Mouse (Mus musculus): ENCODE results near the gene Pole4. TPM values are rescaled to one million over a fixed set of nuclear protein-coding genes. Genes with fewer than 3 reads are reported as not detected.

Gene Pole4
- 103 and 104 TPM in 2 replicates for polyA plus RNA-seq (2015; fragmentation: Nextera tagmentation; extraction: Ambion mirVana)

DNA sequence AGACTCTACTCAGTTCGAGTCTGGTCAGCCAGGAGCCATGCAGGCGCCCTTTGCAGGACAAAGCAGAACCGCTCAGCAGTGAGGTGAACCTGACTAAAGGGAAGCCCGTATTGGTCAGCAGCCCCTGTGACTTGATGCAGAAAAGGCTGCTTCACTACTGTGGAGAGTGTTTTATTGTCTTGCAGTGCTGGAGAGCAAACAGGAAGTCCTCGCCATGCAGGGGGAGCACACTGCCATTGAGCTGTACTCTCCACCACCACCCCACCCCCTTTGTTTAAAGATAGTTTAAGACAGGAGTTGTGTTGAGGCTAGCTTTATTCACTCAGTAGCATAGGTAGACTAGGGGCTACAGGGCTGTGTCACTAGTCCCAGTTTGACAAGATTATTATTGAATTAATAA lies at the start of gene Pole4:
Gene Pole4, minus strand, starts transcription at position 145 of the 400 bp plus-strand sequence.
- no peak within 1 kb of the TSS for H3K4me3 ChIP-seq
- no peak within 1 kb of the TSS for H3K27ac ChIP-seq
- no peak within 1 kb of the TSS for H3K4me2 ChIP-seq
- no peaks in the 10 kb centered on the region for H3K27me3 ChIP-seq
- H3K36me3 ChIP-seq, result no peaks in the 10 kb centered on the region
- ATAC-seq (ENCODE audit: low FRiP score), result no peak
- peaks cover 5% of the 10 kb centered on the region for H3K4me1 ChIP-seq (replicated peaks)
- no peaks in the 10 kb centered on the region for H3K9me3 ChIP-seq
- no peak within 1 kb of the TSS for H3K9ac ChIP-seq
- WGBS, result 79% methylated on average over 5 of the region's 5 CpGs

DNA sequence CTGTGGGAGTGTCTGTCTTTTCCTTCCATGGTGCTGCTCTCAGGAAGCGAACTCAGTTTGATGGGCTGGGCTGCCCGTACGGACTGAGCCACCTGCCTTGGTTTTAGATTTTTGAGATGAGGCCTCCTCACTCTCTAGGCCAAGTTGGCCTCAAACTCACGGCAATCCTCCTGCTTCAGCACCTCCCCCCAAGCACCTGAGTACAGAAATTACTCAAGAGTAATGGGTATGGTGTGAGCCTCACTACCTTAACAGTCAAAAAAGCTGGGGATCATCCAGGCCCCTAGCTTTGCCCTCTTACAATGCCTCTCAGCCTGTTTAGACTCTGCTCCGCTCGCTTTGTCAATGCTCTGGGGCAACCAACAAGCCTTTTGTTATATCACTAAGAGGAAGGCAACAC lies 49.6 kb upstream of the Pole4 start:
- H3K27ac ChIP-seq, result no peak overlapping the region
- no peak for ATAC-seq (ENCODE audit: low FRiP score)
- H3K4me1 ChIP-seq (replicated peaks), result no peaks in the 10 kb centered on the region
- H3K9me3 ChIP-seq, result no peaks in the 10 kb centered on the region
- H3K4me2 ChIP-seq, result no peak overlapping the region
- H3K4me3 ChIP-seq, result no peak overlapping the region
- WGBS, result 97% methylated on average over 6 of the region's 6 CpGs
- no peak overlapping the region for H3K9ac ChIP-seq
- H3K36me3 ChIP-seq, result no peaks in the 10 kb centered on the region
- no peaks in the 10 kb centered on the region for H3K27me3 ChIP-seq

DNA sequence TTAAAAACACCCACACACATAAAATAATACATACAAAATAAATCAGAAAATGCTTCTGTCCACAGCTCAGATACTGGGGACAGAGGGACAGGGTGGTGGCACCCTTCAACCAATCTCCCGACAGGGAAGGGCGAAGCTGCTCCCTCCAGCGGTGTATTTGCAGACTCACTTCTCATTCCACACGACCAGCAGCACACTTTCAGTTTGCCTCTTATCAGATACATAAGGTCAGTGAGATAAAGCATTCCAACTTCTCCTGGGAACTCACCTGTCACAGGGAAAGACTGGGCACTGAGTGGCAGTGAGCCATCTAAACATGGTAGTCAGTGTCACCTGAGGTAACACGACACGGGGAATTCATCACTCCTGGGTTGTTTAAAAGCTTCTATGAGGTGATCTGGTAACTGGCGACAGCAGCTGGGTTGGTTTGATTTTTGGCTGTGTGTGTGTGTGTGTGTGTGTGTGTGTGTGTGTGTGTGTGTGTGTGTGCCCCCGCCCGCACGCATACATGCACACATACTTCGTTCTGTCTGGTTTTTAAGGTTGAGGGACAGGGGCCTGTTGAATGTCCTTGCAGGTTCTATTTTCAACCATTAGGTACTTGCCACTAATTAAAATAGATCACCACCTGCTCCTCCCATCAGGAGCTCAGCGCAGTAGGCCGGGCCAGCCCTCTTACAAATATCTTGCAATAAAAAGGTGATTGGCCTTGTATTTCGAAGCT lies 48.6 kb upstream of the Pole4 start:
- H3K9ac ChIP-seq, result no peak overlapping the region
- no peak overlapping the region for H3K4me2 ChIP-seq
- no peak for ATAC-seq (ENCODE audit: low FRiP score)
- H3K4me1 ChIP-seq (replicated peaks), result no peaks in the 10 kb centered on the region
- H3K9me3 ChIP-seq, result no peaks in the 10 kb centered on the region
- H3K4me3 ChIP-seq, result no peak overlapping the region
- H3K27me3 ChIP-seq, result no peaks in the 10 kb centered on the region
- 0 out of 2 replicates have a peak, but pooled peaks cover 1% of the 10 kb centered on the region for H3K36me3 ChIP-seq
- H3K27ac ChIP-seq, result no peak overlapping the region
- 92% methylated on average over 14 of the region's 14 CpGs for WGBS

DNA sequence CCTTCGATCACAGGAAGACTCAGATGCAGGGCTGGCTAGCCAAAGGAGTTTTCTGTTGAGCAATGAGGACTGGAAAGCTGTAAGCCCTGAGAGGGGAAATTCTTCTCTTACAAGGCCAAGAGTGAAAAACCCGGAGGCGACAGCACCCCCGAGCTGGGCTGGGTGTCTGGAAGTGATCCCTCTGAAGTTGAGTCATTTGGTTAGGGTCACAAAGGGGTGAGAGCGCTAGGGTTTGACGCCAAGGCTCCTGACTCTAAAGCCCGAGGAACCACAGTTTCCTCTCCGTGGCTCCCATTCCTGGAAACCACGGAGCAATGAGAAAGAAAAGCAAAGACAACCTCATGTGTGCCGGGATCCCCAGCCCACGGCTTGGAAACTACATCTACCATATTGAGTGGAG lies 47.9 kb upstream of the Pole4 start:
- no peak overlapping the region for H3K4me2 ChIP-seq
- no peak for ATAC-seq (ENCODE audit: low FRiP score)
- H3K36me3 ChIP-seq, result 0 out of 2 replicates have a peak, but pooled peaks cover 3% of the 10 kb centered on the region
- H3K4me1 ChIP-seq (replicated peaks), result no peaks in the 10 kb centered on the region
- H3K27ac ChIP-seq, result no peak overlapping the region
- WGBS, result 84% methylated on average over 11 of the region's 11 CpGs
- no peaks in the 10 kb centered on the region for H3K27me3 ChIP-seq
- no peaks in the 10 kb centered on the region for H3K9me3 ChIP-seq
- H3K4me3 ChIP-seq, result no peak overlapping the region
- no peak overlapping the region for H3K9ac ChIP-seq

DNA sequence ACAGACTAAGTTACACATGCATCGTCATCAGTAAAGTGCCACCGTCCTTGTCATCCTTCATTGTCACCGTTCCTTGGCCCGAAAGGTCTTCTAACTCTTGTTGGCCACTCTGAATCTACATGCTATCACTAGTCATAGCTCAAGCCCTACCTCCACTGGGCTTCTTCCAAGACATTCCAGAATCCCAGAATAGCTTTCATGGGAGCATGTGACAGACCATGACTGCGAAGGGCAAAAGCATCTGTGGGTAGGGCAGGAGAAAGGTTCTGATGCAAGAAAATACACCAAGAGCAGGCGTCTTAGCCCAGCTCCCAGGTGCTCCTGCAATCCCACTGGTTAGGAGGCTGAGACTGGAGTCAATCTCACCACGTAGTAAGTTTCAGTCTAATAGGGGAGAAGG lies 46.6 kb upstream of the Pole4 start:
- H3K27ac ChIP-seq, result no peak overlapping the region
- 0 out of 2 replicates have a peak, but pooled peaks cover 3% of the 10 kb centered on the region for H3K36me3 ChIP-seq
- no peak overlapping the region for H3K4me2 ChIP-seq
- H3K9me3 ChIP-seq, result no peaks in the 10 kb centered on the region
- no peaks in the 10 kb centered on the region for H3K27me3 ChIP-seq
- no peak overlapping the region for H3K4me3 ChIP-seq
- WGBS, result 97% methylated on average over 7 of the region's 7 CpGs
- H3K4me1 ChIP-seq (replicated peaks), result no peaks in the 10 kb centered on the region
- H3K9ac ChIP-seq, result no peak overlapping the region
- no peak for ATAC-seq (ENCODE audit: low FRiP score)

DNA sequence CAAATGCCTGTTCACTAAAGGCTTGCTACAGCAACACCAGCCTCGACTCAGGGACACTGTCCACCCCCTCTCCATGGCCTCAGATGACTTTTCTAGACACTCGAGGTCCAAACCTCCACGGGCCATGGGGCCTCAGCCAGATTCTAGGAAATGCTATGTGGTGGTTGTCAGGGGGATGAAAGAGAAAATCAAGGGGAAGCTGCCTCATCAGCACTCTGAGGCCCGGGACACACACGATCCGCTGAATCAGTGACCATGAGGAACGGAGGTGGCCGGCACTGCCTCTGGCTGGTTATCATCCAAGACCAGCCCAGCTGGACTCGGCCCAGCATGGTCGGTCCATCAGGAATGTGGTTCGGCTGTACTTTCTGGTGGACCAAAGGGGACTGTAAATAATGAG lies 45.9 kb upstream of the Pole4 start:
- H3K4me2 ChIP-seq, result no peak overlapping the region
- H3K9me3 ChIP-seq, result no peaks in the 10 kb centered on the region
- no peak for ATAC-seq (ENCODE audit: low FRiP score)
- no peaks in the 10 kb centered on the region for H3K4me1 ChIP-seq (replicated peaks)
- no peaks in the 10 kb centered on the region for H3K27me3 ChIP-seq
- WGBS, result 82% methylated on average over 11 of the region's 11 CpGs
- no peak overlapping the region for H3K4me3 ChIP-seq
- no peak overlapping the region for H3K27ac ChIP-seq
- H3K36me3 ChIP-seq, result 0 out of 2 replicates have a peak, but pooled peaks cover 3% of the 10 kb centered on the region
- H3K9ac ChIP-seq, result no peak overlapping the region

DNA sequence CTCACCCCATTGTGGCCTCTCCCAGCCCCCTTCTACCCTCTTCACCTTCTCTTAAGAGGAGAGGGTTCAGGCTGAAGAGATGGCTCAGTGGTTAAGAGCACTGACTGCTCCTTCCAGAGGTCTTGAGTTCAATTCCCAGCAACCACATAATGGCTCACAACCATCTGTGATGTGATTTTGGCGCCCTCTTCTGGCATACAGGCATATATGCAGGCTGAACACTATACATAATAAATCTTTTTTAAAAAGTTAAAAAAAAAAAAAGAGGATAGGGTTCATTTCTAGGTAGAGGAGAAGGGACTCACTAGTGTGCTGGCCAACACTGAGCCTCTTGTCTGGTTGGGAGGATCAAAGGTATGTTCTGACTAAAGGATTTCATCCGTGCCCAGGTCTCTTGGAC lies 44.9 kb upstream of the Pole4 start:
- Histone ChIP-seq H3K9ac (no peak overlapping the region), H3K36me3 (0 out of 2 replicates have a peak, but pooled peaks cover 3% of the 10 kb centered on the region), H3K27ac (no peak overlapping the region), H3K4me1 (replicated peaks) (no peaks in the 10 kb centered on the region), H3K4me2 (no peak overlapping the region), H3K4me3 (no peak overlapping the region), H3K27me3 (no peaks in the 10 kb centered on the region), H3K9me3 (no peaks in the 10 kb centered on the region)
- 57% methylated on average over 2 of the region's 2 CpGs for WGBS
- ATAC-seq (ENCODE audit: low FRiP score), result no peak

DNA sequence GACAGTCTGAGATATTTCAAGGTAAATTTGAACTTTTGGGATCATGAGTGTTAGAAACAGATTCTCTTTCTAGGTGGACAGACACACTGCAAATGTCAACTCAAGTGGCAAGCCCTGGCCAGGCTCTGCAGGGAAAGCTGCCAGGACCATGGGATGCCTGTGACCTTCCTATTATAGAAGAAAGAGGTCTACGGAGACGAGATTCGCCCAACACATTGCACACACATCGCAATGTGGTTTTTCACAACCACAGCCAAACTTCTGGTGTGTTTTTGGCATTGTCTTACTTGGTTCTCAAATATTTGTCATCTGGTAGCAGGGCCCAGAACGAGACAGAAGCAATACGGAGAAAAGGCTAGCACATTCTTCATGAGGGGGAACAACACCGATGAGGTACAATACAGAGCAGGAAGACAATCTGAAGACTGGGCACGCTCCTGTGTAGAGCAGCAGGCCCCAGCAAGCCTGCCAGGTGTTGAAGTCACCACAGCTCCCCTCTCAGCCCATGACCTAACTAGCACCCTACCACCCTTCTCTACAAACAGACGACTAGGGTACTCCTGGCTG lies 43.0 kb upstream of the Pole4 start:
- ATAC-seq (ENCODE audit: low FRiP score), result no peak
- 0 out of 2 replicates have a peak, but pooled peaks cover 3% of the 10 kb centered on the region for H3K36me3 ChIP-seq
- no peak overlapping the region for H3K4me2 ChIP-seq
- H3K27me3 ChIP-seq, result no peaks in the 10 kb centered on the region
- 92% methylated on average over 9 of the region's 9 CpGs for WGBS
- no peak overlapping the region for H3K4me3 ChIP-seq
- H3K9ac ChIP-seq, result no peak overlapping the region
- H3K9me3 ChIP-seq, result no peaks in the 10 kb centered on the region
- H3K27ac ChIP-seq, result no peak overlapping the region
- H3K4me1 ChIP-seq (replicated peaks), result no peaks in the 10 kb centered on the region

DNA sequence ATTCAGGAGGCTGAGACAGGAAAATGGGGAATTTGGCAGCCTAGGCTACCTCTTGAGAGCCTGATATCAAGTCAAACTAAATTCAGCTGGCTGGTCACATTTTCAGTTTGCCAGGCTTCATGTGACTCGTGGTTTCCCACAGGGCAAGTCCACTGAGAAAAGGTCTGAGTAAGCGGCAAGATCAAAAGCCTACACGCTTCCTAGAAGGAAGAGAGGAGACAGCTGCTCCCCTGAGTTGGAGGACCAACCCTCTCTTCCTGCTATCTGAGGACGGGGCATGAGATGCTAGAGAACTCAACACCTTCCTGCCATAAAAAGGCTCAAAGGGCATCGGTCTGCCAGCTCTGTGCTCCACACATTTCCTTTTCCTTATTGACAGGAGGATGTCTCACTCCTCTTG lies 41.9 kb upstream of the Pole4 start:
- Histone ChIP-seq H3K9me3 (no peaks in the 10 kb centered on the region), H3K4me2 (no peak overlapping the region), H3K4me1 (replicated peaks) (no peaks in the 10 kb centered on the region), H3K9ac (no peak overlapping the region), H3K27me3 (no peaks in the 10 kb centered on the region), H3K36me3 (0 out of 2 replicates have a peak, but pooled peaks cover 3% of the 10 kb centered on the region), H3K4me3 (no peak overlapping the region), H3K27ac (no peak overlapping the region)
- no peak for ATAC-seq (ENCODE audit: low FRiP score)
- WGBS, result 73% methylated on average over 5 of the region's 5 CpGs

DNA sequence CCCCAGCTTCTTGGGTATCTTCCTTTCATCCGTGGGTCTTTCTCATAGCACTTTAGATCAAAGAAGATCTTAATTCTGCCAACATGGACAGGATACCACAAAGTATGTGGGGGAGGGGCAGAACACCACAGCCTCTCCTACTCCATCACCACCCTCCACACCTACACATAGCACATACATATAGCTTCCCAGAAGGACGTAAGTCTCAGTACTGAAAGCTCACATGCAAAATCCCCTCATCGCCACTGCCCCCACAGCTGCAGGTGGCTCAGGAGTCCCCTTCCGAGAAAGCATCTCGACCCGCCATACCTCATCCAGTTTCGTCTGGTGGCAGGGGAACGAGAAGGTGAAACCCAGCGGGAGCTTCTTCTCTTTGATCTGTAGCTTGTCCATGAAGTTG lies 39.4 kb upstream of the Pole4 start:
- H3K4me2 ChIP-seq, result no peak overlapping the region
- no peak overlapping the region for H3K9ac ChIP-seq
- no peak overlapping the region for H3K4me3 ChIP-seq
- H3K36me3 ChIP-seq, result 0 out of 2 replicates have a peak, but pooled peaks cover 3% of the 10 kb centered on the region
- 97% methylated on average over 9 of the region's 9 CpGs for WGBS
- no peaks in the 10 kb centered on the region for H3K9me3 ChIP-seq
- no peak for ATAC-seq (ENCODE audit: low FRiP score)
- no peak overlapping the region for H3K27ac ChIP-seq
- no peaks in the 10 kb centered on the region for H3K27me3 ChIP-seq
- no peaks in the 10 kb centered on the region for H3K4me1 ChIP-seq (replicated peaks)

DNA sequence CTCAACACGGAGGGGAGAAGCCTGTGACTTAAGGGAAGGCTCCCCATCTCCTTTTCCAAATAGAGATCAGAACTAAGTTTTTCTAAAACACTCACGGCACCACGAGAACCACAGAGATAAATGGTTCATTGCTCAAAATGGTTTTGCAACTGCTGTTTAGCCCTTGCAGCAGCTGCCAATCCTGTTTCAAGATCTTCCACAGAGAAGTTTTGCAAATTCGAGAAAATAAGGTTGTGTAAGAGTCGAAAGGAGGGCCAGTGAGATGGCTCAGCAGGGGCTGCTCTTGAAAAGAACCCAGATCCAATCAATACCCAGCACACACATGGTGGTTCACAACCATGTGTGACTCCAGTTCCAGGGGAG lies 36.3 kb upstream of the Pole4 start:
- H3K4me3 ChIP-seq, result no peak overlapping the region
- no peak for ATAC-seq (ENCODE audit: low FRiP score)
- peaks cover 8% of the 10 kb centered on the region; the same call in 1 of the 2 replicates for H3K4me1 ChIP-seq (replicated peaks)
- no peak overlapping the region for H3K27ac ChIP-seq
- H3K9me3 ChIP-seq, result no peaks in the 10 kb centered on the region
- WGBS, result 88% methylated on average over 5 of the region's 5 CpGs
- H3K9ac ChIP-seq, result no peak overlapping the region
- no peaks in the 10 kb centered on the region; the same call in 1 of the 2 replicates for H3K36me3 ChIP-seq
- H3K27me3 ChIP-seq, result no peaks in the 10 kb centered on the region
- no peak overlapping the region for H3K4me2 ChIP-seq

DNA sequence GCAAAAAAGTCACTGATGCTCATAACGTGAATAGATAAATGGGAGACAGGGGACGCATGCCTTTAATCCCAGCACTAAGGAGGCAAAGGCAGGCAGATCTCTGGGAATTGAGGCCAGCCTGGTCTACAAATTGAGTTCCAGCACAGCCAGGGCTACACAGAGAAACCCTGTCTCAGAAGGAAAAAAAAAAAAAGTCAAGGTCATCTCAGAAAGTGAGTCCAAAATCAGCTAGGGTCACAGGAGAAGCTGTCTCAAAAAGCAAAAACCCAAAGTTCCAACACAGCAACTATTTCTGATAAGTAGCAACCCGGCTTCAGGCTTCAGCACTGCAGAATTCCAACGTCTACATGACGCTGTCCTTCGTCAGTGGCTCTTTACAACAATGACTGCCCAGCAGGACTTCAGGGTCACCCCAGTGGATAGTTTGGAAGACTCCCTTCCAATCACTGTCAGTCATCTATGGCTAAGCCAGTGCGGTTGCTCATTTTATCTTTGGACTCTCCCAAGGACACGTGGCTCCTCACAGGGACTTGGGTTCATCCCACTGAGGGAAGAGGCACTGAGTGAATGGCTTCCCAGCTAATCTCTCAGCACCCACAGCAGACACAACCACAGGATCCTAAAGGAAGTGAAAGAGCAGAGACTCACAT lies 35.8 kb upstream of the Pole4 start:
- ATAC-seq (ENCODE audit: low FRiP score), result no peak
- Histone ChIP-seq H3K9ac (no peak overlapping the region), H3K36me3 (no peaks in the 10 kb centered on the region; the same call in 1 of the 2 replicates), H3K4me1 (replicated peaks) (peaks cover 8% of the 10 kb centered on the region; the same call in 1 of the 2 replicates), H3K4me3 (no peak overlapping the region), H3K27ac (no peak overlapping the region), H3K4me2 (no peak overlapping the region), H3K27me3 (no peaks in the 10 kb centered on the region), H3K9me3 (no peaks in the 10 kb centered on the region)
- 84% methylated on average over 8 of the region's 8 CpGs for WGBS
